Mouse (Mus musculus): ENCODE results near the gene Polr1d. TPM values are rescaled to one million over a fixed set of nuclear protein-coding genes. Genes with fewer than 3 reads are reported as not detected.

Gene Polr1d
- polyA plus RNA-seq, 1 experiment from 2014 or later = 135 TPM

GRCm38 (mm10) chr5:147092448-147092847 is 15.6 kb downstream of the Polr1d start:
- Histone ChIP-seq H3K36me3 (ENCODE audit: control insufficient read depth, insufficient read depth, low read length) (no peaks in the 10 kb centered on the region), H3K9me3 (replicated peaks; ENCODE audit: control insufficient read depth, low read length) (no peaks in the 10 kb centered on the region), H3K9ac (ENCODE audit: low read length) (no peak overlapping the region), H3K4me2 (ENCODE audit: low read length) (no peak overlapping the region), H3K4me3 (ENCODE audit: low read depth, low read length) (no peak overlapping the region), H3K27ac (ENCODE audit: low read depth, low read length) (no peak overlapping the region), H3K27me3 (replicated peaks; ENCODE audit: control insufficient read depth, insufficient read depth, low read length) (no peaks in the 10 kb centered on the region), H3K4me1 (ENCODE audit: control insufficient read depth, insufficient read depth, low read length) (no peaks in the 10 kb centered on the region)
- ATAC-seq (no peak), DNase-seq (ENCODE audit: low spot score) (no peak)
- 97% methylated on average over 7 of the region's 7 CpGs for WGBS

- Histone ChIP-seq H3K4me2 (ENCODE audit: low read length) (no peak overlapping the region), H3K36me3 (ENCODE audit: control insufficient read depth, insufficient read depth, low read length) (no peaks in the 10 kb centered on the region), H3K9ac (ENCODE audit: low read length) (no peak overlapping the region), H3K4me3 (ENCODE audit: low read depth, low read length) (no peak overlapping the region), H3K27ac (ENCODE audit: low read depth, low read length) (no peak overlapping the region), H3K4me1 (ENCODE audit: control insufficient read depth, insufficient read depth, low read length) (no peaks in the 10 kb centered on the region), H3K9me3 (replicated peaks; ENCODE audit: control insufficient read depth, low read length) (no peaks in the 10 kb centered on the region), H3K27me3 (replicated peaks; ENCODE audit: control insufficient read depth, insufficient read depth, low read length) (no peaks in the 10 kb centered on the region)
- 93% methylated on average over 6 of the region's 6 CpGs for WGBS
- DNase-seq (ENCODE audit: low spot score) (no peak), ATAC-seq (no peak)
These were observed 17.4 kb downstream of the Polr1d start for GRCm38 (mm10) chr5:147094296-147094695.

GRCm38 (mm10) chr5:147096586-147096985 is 19.7 kb downstream of the Polr1d start:
- no peaks in the 10 kb centered on the region for H3K9me3 ChIP-seq (replicated peaks; ENCODE audit: control insufficient read depth, low read length)
- no peak overlapping the region for H3K4me2 ChIP-seq (ENCODE audit: low read length)
- no peaks in the 10 kb centered on the region for H3K4me1 ChIP-seq (ENCODE audit: control insufficient read depth, insufficient read depth, low read length)
- WGBS = 94% methylated on average over 4 of the region's 4 CpGs
- no peaks in the 10 kb centered on the region for H3K27me3 ChIP-seq (replicated peaks; ENCODE audit: control insufficient read depth, insufficient read depth, low read length)
- DNase-seq (ENCODE audit: low spot score) (no peak), ATAC-seq (no peak)
- no peak overlapping the region for H3K4me3 ChIP-seq (ENCODE audit: low read depth, low read length)
- H3K36me3 ChIP-seq (ENCODE audit: control insufficient read depth, insufficient read depth, low read length) = no peaks in the 10 kb centered on the region
- H3K27ac ChIP-seq (ENCODE audit: low read depth, low read length) = no peak overlapping the region
- H3K9ac ChIP-seq (ENCODE audit: low read length) = no peak overlapping the region

- Histone ChIP-seq H3K4me3 (ENCODE audit: low read depth, low read length) (no peak overlapping the region), H3K4me2 (ENCODE audit: low read length) (no peak overlapping the region), H3K9ac (ENCODE audit: low read length) (no peak overlapping the region), H3K27me3 (replicated peaks; ENCODE audit: control insufficient read depth, insufficient read depth, low read length) (no peaks in the 10 kb centered on the region), H3K36me3 (ENCODE audit: control insufficient read depth, insufficient read depth, low read length) (no peaks in the 10 kb centered on the region), H3K9me3 (replicated peaks; ENCODE audit: control insufficient read depth, low read length) (no peaks in the 10 kb centered on the region), H3K4me1 (ENCODE audit: control insufficient read depth, insufficient read depth, low read length) (no peaks in the 10 kb centered on the region), H3K27ac (ENCODE audit: low read depth, low read length) (no peak overlapping the region)
- ATAC-seq (no peak), DNase-seq (ENCODE audit: low spot score) (no peak)
- WGBS = 92% methylated on average over 7 of the region's 7 CpGs
These were observed 21.8 kb downstream of the Polr1d start for GRCm38 (mm10) chr5:147098667-147099066.

- no peaks in the 10 kb centered on the region for H3K9me3 ChIP-seq (replicated peaks; ENCODE audit: control insufficient read depth, low read length)
- WGBS = 93% methylated on average over 2 of the region's 2 CpGs
- H3K4me2 ChIP-seq (ENCODE audit: low read length) = no peak overlapping the region
- H3K36me3 ChIP-seq (ENCODE audit: control insufficient read depth, insufficient read depth, low read length) = no peaks in the 10 kb centered on the region
- H3K4me1 ChIP-seq (ENCODE audit: control insufficient read depth, insufficient read depth, low read length) = no peaks in the 10 kb centered on the region
- H3K4me3 ChIP-seq (ENCODE audit: low read depth, low read length) = no peak overlapping the region
- ATAC-seq (no peak), DNase-seq (ENCODE audit: low spot score) (no peak)
- H3K27ac ChIP-seq (ENCODE audit: low read depth, low read length) = no peak overlapping the region
- H3K9ac ChIP-seq (ENCODE audit: low read length) = no peak overlapping the region
- no peaks in the 10 kb centered on the region for H3K27me3 ChIP-seq (replicated peaks; ENCODE audit: control insufficient read depth, insufficient read depth, low read length)
These were observed 23.3 kb downstream of the Polr1d start for GRCm38 (mm10) chr5:147100180-147100579.

GRCm38 (mm10) chr5:147102295-147102694 is 25.4 kb downstream of the Polr1d start:
- WGBS = 88% methylated on average over 6 of the region's 6 CpGs

GRCm38 (mm10) chr5:147107276-147107675 is 30.4 kb downstream of the Polr1d start:
- Histone ChIP-seq H3K9me3 (replicated peaks; ENCODE audit: control insufficient read depth, low read length) (no peaks in the 10 kb centered on the region), H3K4me3 (ENCODE audit: low read depth, low read length) (no peak overlapping the region), H3K9ac (ENCODE audit: low read length) (no peak overlapping the region), H3K4me1 (ENCODE audit: control insufficient read depth, insufficient read depth, low read length) (no peaks in the 10 kb centered on the region), H3K4me2 (ENCODE audit: low read length) (no peak overlapping the region), H3K27me3 (replicated peaks; ENCODE audit: control insufficient read depth, insufficient read depth, low read length) (no peaks in the 10 kb centered on the region), H3K27ac (ENCODE audit: low read depth, low read length) (no peak overlapping the region), H3K36me3 (ENCODE audit: control insufficient read depth, insufficient read depth, low read length) (peaks cover 15% of the 10 kb centered on the region; the same call in 1 of the 2 replicates)
- no peak for DNase-seq (ENCODE audit: low spot score)
- 93% methylated on average over 3 of the region's 3 CpGs for WGBS
- ATAC-seq = no peak

More at GRCm38 (mm10) chr5:147102295-147102694, 25.4 kb downstream of the Polr1d start:
- H3K4me1 ChIP-seq (ENCODE audit: control insufficient read depth, insufficient read depth, low read length) = no peaks in the 10 kb centered on the region
- ATAC-seq (no peak), DNase-seq (ENCODE audit: low spot score) (no peak)
- no peak overlapping the region for H3K9ac ChIP-seq (ENCODE audit: low read length)
- no peak overlapping the region for H3K27ac ChIP-seq (ENCODE audit: low read depth, low read length)
- H3K36me3 ChIP-seq (ENCODE audit: control insufficient read depth, insufficient read depth, low read length) = 0 out of 2 replicates have a peak, but pooled peaks cover 6% of the 10 kb centered on the region
- no peak overlapping the region for H3K4me3 ChIP-seq (ENCODE audit: low read depth, low read length)
- no peaks in the 10 kb centered on the region for H3K9me3 ChIP-seq (replicated peaks; ENCODE audit: control insufficient read depth, low read length)
- no peak overlapping the region for H3K4me2 ChIP-seq (ENCODE audit: low read length)
- H3K27me3 ChIP-seq (replicated peaks; ENCODE audit: control insufficient read depth, insufficient read depth, low read length) = no peaks in the 10 kb centered on the region

- no peak overlapping the region for H3K4me3 ChIP-seq (ENCODE audit: low read depth, low read length)
- H3K9me3 ChIP-seq (replicated peaks; ENCODE audit: control insufficient read depth, low read length) = no peaks in the 10 kb centered on the region
- H3K27me3 ChIP-seq (replicated peaks; ENCODE audit: control insufficient read depth, insufficient read depth, low read length) = no peaks in the 10 kb centered on the region
- DNase-seq (ENCODE audit: low spot score) (no peak), ATAC-seq (no peak)
- H3K9ac ChIP-seq (ENCODE audit: low read length) = no peak overlapping the region
- peaks cover 18% of the 10 kb centered on the region for H3K36me3 ChIP-seq (ENCODE audit: control insufficient read depth, insufficient read depth, low read length)
- no peaks in the 10 kb centered on the region for H3K4me1 ChIP-seq (ENCODE audit: control insufficient read depth, insufficient read depth, low read length)
- no peak overlapping the region for H3K27ac ChIP-seq (ENCODE audit: low read depth, low read length)
- WGBS = 95% methylated on average over 13 of the region's 13 CpGs
- no peak overlapping the region for H3K4me2 ChIP-seq (ENCODE audit: low read length)
These were observed 32.2 kb downstream of the Polr1d start for GRCm38 (mm10) chr5:147108861-147109591.

GRCm38 (mm10) chr5:147114738-147115137 is 37.9 kb downstream of the Polr1d start:
- no peak overlapping the region for H3K9ac ChIP-seq (ENCODE audit: low read length)
- H3K4me3 ChIP-seq (ENCODE audit: low read depth, low read length) = no peak overlapping the region
- H3K9me3 ChIP-seq (replicated peaks; ENCODE audit: control insufficient read depth, low read length) = no peaks in the 10 kb centered on the region
- no peak for DNase-seq (ENCODE audit: low spot score)
- peaks cover 12% of the 10 kb centered on the region for H3K36me3 ChIP-seq (ENCODE audit: control insufficient read depth, insufficient read depth, low read length)
- no peaks in the 10 kb centered on the region for H3K27me3 ChIP-seq (replicated peaks; ENCODE audit: control insufficient read depth, insufficient read depth, low read length)
- H3K27ac ChIP-seq (ENCODE audit: low read depth, low read length) = no peak overlapping the region
- ATAC-seq = no peak
- WGBS = 79% methylated on average over 7 of the region's 7 CpGs
- no peaks in the 10 kb centered on the region for H3K4me1 ChIP-seq (ENCODE audit: control insufficient read depth, insufficient read depth, low read length)
- no peak overlapping the region for H3K4me2 ChIP-seq (ENCODE audit: low read length)
